Mouse (Mus musculus) bone marrow macrophage, adult 2 months (primary cell): ENCODE measurements at regions not wholly inside any gene's neighbourhood (a gene's known extent, or its start where the extent isn't known, plus 50 kb on each side); places are given as distances from the start of the nearest gene placed in this dataset.

Experiments used
- CTCF ChIP-seq: IDR thresholded peaks from 2 replicates; pipeline ENCODE4 v1.5.1; 2012; ENCODE audit warnings: low read depth, mild to moderate bottlenecking, low read length, moderate library complexity
- POLR2A ChIP-seq: IDR thresholded peaks from 2 replicates; pipeline ENCODE4 v1.6.1; 2012; ENCODE audit warnings: mild to moderate bottlenecking, low read depth, low read length, borderline replicate concordance

- TF ChIP-seq CTCF (no peak), POLR2A (no peak)
Measured at GRCm38 (mm10) chr12:106210959-106211358, 200.9 kb downstream of the Vrk1 start.
